Mouse (Mus musculus) heart, adult 8-10 months (tissue): Measurements from ENCODE around the gene Btbd3. TPM values are rescaled to one million over a fixed set of nuclear protein-coding genes. Genes with fewer than 3 reads are reported as not detected.

ENCODE experiments used
- DNase-seq: peaks from one replicate; pipeline ENCODE4 v3.0.0; 2022; ENCODE audit warnings: low spot score
- total RNA-seq, 4 experiments: library from RNA; stranded (reverse); gene quantifications; 2 replicates each; pipeline ENCODE4 v1.2.4; 2022

Gene Btbd3
- total RNA-seq, 4 experiments from 2014 or later, result 11.9 to 12.3 (median 12.2) TPM

GRCm38 (mm10) chr2:138531160-138531967 lies 275.0 kb downstream of the Btbd3 start:
- no peak for DNase-seq

DNA sequence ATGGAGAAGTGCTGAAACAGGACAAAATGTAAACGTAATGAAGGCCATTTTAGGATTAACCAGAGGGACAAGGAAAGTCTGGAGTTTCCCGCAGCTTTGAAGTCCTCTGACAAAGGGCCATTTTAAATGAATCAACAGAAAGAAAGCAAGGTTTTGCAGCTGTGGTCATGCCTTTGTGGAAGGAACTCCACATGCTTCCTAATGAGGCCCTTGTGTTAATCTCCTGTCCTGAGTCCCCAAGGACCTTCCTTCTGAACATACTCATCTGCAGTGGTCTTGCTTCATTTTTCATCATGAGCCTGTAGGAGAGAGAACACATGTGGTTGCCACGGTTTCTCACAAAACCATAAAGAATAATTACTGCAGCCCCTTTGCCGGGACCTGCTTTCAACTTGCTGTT lies 275.6 kb downstream of the Btbd3 start:
- no peak for DNase-seq

DNA sequence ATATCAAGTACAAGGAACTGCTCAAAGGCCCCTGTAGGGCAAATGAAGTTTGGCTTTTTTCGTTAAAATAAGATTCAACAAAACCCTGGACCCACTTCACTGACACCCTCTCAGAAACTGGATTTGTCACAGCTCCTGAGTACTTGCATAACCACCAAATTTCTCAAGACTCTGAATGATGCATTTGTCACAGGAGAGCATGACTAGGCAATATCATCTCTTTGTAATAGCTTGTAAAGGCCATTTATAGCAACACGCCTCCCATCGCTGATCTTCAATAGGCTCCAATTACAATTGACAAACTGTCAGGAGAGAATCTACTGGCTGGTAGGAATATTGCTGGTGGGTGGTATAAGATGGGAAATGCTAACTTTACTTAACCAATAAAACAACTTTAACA lies 283.3 kb downstream of the Btbd3 start:
- no peak for DNase-seq

GRCm38 (mm10) chr2:138548990-138549389 lies 292.6 kb downstream of the Btbd3 start:
- no peak for DNase-seq

DNA sequence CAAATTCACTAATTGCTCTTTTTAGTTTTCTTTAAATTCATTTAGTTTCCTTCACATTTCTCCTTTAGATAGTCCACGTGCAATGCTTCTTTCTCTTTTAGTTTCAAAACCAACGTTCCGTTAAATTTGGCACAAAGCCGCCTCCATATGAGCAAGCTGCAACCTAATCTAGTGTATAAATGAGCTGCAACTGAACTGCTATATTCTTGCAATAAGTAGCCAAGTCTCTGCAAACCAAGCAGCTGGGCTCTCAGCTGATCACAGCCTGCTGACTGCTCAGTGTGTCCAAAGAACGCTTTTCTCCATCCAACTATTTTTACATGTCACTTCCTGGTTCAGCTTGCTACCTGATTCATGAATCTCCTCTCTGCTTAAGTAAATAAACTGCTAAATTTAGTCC lies 295.2 kb downstream of the Btbd3 start:
- no peak for DNase-seq

DNA sequence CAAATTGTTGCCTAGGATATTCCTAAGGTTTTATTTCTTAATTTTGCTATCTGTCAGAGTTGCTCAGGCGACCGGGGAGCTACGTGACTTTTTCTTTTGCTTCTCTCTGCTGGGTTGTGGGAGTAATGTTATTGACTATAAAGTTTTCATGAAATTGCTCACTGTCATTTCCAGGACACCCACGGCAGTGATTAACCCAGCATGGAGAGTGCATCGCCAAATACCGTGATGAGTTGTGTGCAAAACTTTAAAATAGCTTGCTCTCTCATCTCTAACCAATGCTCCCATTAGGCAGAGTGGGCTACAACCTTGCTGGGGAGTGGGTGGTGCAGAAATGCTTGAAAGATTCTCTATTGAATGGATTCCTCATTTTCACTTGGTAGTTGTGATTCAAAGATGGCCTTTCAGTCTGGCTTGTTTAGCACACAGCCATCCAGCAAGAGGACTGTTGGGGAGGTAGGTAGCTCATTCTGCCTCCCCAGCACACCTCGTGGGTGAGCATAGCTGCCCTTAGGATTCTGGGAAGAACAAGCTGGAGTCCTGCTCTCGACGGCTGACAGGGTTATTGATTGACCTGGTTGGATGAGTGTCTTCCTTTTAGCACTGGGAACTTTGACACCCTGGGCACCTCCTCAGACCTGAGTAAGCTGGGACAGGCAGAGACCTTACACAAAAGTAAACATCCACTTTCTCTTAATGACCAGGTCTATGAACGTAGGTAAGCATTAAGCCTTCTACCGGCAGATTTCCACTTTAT lies 298.9 kb downstream of the Btbd3 start:
- DNase-seq, result no peak

GRCm38 (mm10) chr2:138585930-138586329 lies 329.6 kb downstream of the Btbd3 start:
- no peak for DNase-seq

- DNase-seq, result no peak
Observed at GRCm38 (mm10) chr2:138587335-138587734, 331.0 kb downstream of the Btbd3 start.

GRCm38 (mm10) chr2:138587795-138588545 lies 331.6 kb downstream of the Btbd3 start:
- DNase-seq, result no peak

DNA sequence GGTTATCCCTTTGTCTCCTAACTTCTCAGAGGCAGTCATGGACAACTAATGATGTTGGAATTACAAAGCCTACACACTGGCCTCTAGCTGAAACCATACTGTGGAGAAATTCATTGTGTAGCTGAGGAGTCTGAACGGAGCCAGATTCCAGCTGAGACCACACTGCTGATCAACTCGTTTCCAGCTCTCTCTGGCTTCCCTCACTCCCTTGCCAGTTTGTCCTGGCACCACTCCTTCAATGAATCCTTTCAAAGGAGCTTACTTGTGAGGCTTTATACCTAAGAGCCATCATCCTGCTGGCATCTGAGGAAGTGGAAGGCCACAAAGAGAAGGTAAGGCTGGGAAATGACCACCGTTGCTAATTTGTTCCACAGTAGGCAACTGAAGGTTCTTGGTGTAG lies 332.7 kb downstream of the Btbd3 start:
- DNase-seq, result no peak

DNA sequence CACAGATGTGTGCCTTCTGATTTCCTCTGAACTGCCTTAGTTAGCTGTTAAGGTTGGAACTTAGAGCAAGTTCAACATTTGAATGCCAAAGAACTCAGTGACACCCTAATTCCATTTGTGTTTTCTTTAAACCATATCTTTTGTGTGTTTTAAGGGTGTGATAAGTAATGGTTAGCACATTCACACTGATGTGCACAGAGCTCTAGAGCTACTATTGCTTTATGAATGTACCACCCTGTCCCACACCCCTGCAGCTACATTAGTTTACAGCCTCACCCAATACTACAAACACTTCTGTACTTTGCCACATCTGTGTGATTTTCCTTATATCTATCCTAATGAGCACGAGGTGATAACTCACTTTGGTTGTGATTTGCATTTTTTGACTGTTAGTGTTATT lies 333.9 kb downstream of the Btbd3 start:
- no peak for DNase-seq

DNA sequence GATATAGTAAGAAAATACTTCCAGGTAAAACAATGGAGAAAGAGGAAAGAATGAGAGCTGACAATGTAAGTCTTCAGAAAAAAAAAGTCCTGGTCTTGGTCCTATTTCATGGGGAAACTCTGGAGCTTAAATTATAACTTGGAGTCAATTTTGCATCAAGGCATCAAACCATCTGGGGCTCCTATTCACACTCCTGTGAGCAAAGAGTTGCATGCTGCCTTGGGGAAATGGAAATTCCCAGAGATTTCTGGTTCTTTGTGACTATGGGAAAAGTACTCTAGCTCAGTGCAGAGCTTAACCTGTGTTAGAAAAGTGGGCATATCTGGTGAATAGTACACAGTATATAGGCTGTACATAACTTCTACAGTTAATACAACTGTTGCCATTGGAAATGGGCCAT lies 356.0 kb downstream of the Btbd3 start:
- DNase-seq, result no peak

DNA sequence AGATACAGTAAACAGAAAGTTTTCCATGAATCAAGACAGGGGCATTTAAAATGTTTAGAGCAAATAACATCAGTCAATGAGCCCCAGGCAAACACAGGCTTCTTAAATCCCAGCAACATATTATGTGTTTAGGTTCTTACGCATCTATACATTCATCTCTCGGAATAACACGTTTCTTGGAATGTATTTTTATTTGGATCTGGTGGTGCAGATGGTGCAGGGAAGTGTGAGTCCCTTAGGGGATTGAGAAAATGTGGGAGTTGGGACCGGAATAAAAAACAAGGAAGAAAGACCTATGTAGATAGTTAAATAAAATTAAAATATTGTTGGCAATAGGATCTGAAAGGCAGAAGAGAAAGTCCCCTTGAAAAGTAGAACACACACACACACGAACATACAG lies 361.1 kb downstream of the Btbd3 start:
- no peak for DNase-seq
